Mouse (Mus musculus) megakaryocyte, embryonic 14.5 days (primary cell): ENCODE results near the gene Rasgef1b. TPM values are rescaled to one million over a fixed set of nuclear protein-coding genes. Genes with fewer than 3 reads are reported as not detected.

ENCODE experiments used
- H3K27me3 ChIP-seq: replicated peaks from 2 replicates; pipeline ENCODE3; 2012; ENCODE audit warnings: inconsistent platforms
- H3K36me3 ChIP-seq: replicated peaks from 2 replicates; pipeline ENCODE3; 2012; ENCODE audit warnings: low read length, inconsistent platforms, mixed read lengths
- H3K4me1 ChIP-seq: 2 replicates; pipeline ENCODE4 v1.6.1; 2012; ENCODE audit warnings: inconsistent platforms
- H3K4me3 ChIP-seq: replicated peaks from 2 replicates; pipeline ENCODE3; 2012; ENCODE audit warnings: moderate library complexity, mild to moderate bottlenecking, inconsistent platforms
- H3K9me3 ChIP-seq: 2 replicates; pipeline ENCODE4 v1.6.1; 2012; ENCODE audit warnings: inconsistent platforms
- FLI1 ChIP-seq: IDR thresholded peaks from 2 replicates; pipeline ENCODE4 v1.6.1; 2012; ENCODE audit warnings: low read length, inconsistent platforms, mixed read lengths
- GATA1 ChIP-seq: IDR thresholded peaks from 3 replicates; pipeline ENCODE4 v1.6.1; 2012; ENCODE audit warnings: mixed read lengths, low read length, inconsistent platforms, borderline replicate concordance
- polyA plus RNA-seq: library from polyadenylated mRNA; stranded (reverse); fragments of >175 nt; gene quantifications from 2 replicates; pipeline ENCODE4 v1.2.3, GENCODE M21; 2012; ENCODE audit warnings: low replicate concordance; ENCODE audit not compliant: insufficient read depth

Gene Rasgef1b
- polyA plus RNA-seq, 1 experiment, result 2.9 TPM

GRCm38 (mm10) chr5:99522571-99523269 lies 206.1 kb downstream of the Rasgef1b start:
- H3K9me3 ChIP-seq, result no peaks in the 10 kb centered on the region
- no peaks in the 10 kb centered on the region for H3K36me3 ChIP-seq
- H3K4me1 ChIP-seq, result peaks cover 83% of the 10 kb centered on the region
- peak overlapping the region; percentile 65 for H3K4me3 ChIP-seq
- peaks cover 3% of the 10 kb centered on the region for H3K27me3 ChIP-seq
- no peak for TF ChIP-seq FLI1
- TF ChIP-seq GATA1, result no peak

GRCm38 (mm10) chr5:99521411-99521810 lies 207.5 kb downstream of the Rasgef1b start:
- no peaks in the 10 kb centered on the region for H3K36me3 ChIP-seq
- H3K4me1 ChIP-seq, result peaks cover 70% of the 10 kb centered on the region
- H3K9me3 ChIP-seq, result no peaks in the 10 kb centered on the region
- TF ChIP-seq GATA1 (no peak), FLI1 (no peak)
- peaks cover 3% of the 10 kb centered on the region for H3K27me3 ChIP-seq
- H3K4me3 ChIP-seq, result no peak overlapping the region

- H3K36me3 ChIP-seq, result no peaks in the 10 kb centered on the region
- peaks cover 3% of the 10 kb centered on the region for H3K27me3 ChIP-seq
- no peak overlapping the region for H3K4me3 ChIP-seq
- peaks cover 58% of the 10 kb centered on the region for H3K4me1 ChIP-seq
- TF ChIP-seq FLI1 (no peak), GATA1 (no peak)
- H3K9me3 ChIP-seq, result no peaks in the 10 kb centered on the region
Measured at GRCm38 (mm10) chr5:99519556-99519955, 209.3 kb downstream of the Rasgef1b start.

- no peak for TF ChIP-seq FLI1
- no peaks in the 10 kb centered on the region for H3K36me3 ChIP-seq
- H3K9me3 ChIP-seq, result no peaks in the 10 kb centered on the region
- peaks cover 3% of the 10 kb centered on the region for H3K27me3 ChIP-seq
- H3K4me1 ChIP-seq, result peaks cover 54% of the 10 kb centered on the region
- H3K4me3 ChIP-seq, result no peak overlapping the region
Measured at GRCm38 (mm10) chr5:99519023-99519422, 209.8 kb downstream of the Rasgef1b start.

- TF ChIP-seq GATA1 (no peak), FLI1 (no peak)
- no peak overlapping the region for H3K4me3 ChIP-seq
- no peaks in the 10 kb centered on the region for H3K36me3 ChIP-seq
- H3K4me1 ChIP-seq, result peaks cover 34% of the 10 kb centered on the region
- no peaks in the 10 kb centered on the region for H3K9me3 ChIP-seq
- peaks cover 3% of the 10 kb centered on the region for H3K27me3 ChIP-seq
Measured at GRCm38 (mm10) chr5:99516207-99516606, 212.7 kb downstream of the Rasgef1b start.

GRCm38 (mm10) chr5:99515764-99516163 lies 213.1 kb downstream of the Rasgef1b start:
- TF ChIP-seq FLI1 (no peak), GATA1 (no peak)
- Histone ChIP-seq H3K4me1 (peaks cover 29% of the 10 kb centered on the region), H3K4me3 (no peak overlapping the region), H3K27me3 (peaks cover 3% of the 10 kb centered on the region), H3K9me3 (no peaks in the 10 kb centered on the region), H3K36me3 (no peaks in the 10 kb centered on the region)

- H3K4me3 ChIP-seq, result no peak overlapping the region
- no peak for TF ChIP-seq FLI1
- no peak for TF ChIP-seq GATA1
- no peaks in the 10 kb centered on the region for H3K27me3 ChIP-seq
- no peaks in the 10 kb centered on the region for H3K9me3 ChIP-seq
- no peaks in the 10 kb centered on the region for H3K36me3 ChIP-seq
- H3K4me1 ChIP-seq, result peaks cover 11% of the 10 kb centered on the region
Measured at GRCm38 (mm10) chr5:99513209-99513880, 215.5 kb downstream of the Rasgef1b start.

GRCm38 (mm10) chr5:99511081-99511480 lies 217.8 kb downstream of the Rasgef1b start:
- Histone ChIP-seq H3K36me3 (no peaks in the 10 kb centered on the region), H3K4me3 (no peak overlapping the region), H3K27me3 (peaks cover 7% of the 10 kb centered on the region), H3K4me1 (peaks cover 8% of the 10 kb centered on the region), H3K9me3 (no peaks in the 10 kb centered on the region)
- TF ChIP-seq FLI1 (no peak), GATA1 (no peak)

GRCm38 (mm10) chr5:99506109-99506508 lies 222.8 kb downstream of the Rasgef1b start:
- H3K4me3 ChIP-seq, result no peak overlapping the region
- no peaks in the 10 kb centered on the region for H3K36me3 ChIP-seq
- H3K27me3 ChIP-seq, result peaks cover 19% of the 10 kb centered on the region
- H3K4me1 ChIP-seq, result peaks cover 16% of the 10 kb centered on the region
- no peaks in the 10 kb centered on the region for H3K9me3 ChIP-seq
- no peak for TF ChIP-seq FLI1
- TF ChIP-seq GATA1, result no peak

GRCm38 (mm10) chr5:99504349-99504830 lies 224.5 kb downstream of the Rasgef1b start:
- H3K4me3 ChIP-seq, result no peak overlapping the region
- H3K9me3 ChIP-seq, result no peaks in the 10 kb centered on the region
- no peaks in the 10 kb centered on the region for H3K36me3 ChIP-seq
- peaks cover 22% of the 10 kb centered on the region for H3K4me1 ChIP-seq
- peaks cover 24% of the 10 kb centered on the region for H3K27me3 ChIP-seq
- TF ChIP-seq GATA1, result no peak
- TF ChIP-seq FLI1, result no peak
